Mouse (Mus musculus): ENCODE measurements around the gene Clcn1.

The Clcn1 gene

DNA sequence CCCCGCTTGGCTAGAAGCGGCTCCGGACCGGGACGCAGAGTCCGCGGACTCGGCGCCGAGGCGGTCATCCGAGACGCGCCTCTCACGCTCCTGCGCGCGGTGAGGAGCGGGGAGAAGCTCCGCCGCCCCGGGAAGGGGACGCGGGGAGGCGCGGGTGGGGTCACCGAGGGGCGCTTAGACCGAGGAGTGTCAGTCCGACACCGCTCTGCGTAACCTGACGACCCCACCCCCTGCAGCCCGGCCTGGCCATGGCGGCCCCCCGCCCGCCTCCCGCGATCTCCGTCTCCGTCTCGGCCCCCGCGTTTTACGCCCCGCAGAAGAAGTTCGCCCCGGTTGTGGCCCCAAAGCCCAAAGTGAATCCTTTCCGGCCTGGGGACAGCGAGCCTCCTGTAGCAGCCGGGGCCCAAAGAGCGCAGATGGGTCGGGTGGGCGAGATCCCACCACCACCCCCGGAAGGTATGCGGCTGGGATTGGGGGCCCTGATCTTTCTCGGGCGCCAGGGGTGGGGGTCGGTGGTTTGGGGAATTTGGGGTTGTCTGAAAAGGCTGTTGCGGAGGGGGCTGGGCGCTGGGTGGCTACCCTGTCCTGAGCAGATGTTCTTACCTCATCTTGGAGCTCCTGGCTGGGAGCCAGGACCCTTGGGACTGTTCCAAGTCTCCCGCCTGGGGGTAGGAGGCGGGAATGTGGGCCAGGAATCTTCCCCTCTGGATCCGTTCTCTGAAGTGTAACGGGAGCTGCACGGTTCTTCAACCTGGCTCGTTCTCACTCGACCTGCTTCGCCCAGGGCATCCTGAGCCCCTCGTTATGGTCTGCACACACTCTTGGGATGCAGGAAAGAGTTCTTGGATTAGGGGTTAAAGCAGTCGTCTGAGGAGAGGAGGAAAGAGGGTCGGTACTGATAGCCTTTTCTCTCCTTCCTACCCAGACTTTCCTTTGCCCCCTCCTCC, 63.8 kb downstream of the Clcn1 start:
- DNase-seq (ENCODE audit: low spot score): peak; percentile 74

DNA sequence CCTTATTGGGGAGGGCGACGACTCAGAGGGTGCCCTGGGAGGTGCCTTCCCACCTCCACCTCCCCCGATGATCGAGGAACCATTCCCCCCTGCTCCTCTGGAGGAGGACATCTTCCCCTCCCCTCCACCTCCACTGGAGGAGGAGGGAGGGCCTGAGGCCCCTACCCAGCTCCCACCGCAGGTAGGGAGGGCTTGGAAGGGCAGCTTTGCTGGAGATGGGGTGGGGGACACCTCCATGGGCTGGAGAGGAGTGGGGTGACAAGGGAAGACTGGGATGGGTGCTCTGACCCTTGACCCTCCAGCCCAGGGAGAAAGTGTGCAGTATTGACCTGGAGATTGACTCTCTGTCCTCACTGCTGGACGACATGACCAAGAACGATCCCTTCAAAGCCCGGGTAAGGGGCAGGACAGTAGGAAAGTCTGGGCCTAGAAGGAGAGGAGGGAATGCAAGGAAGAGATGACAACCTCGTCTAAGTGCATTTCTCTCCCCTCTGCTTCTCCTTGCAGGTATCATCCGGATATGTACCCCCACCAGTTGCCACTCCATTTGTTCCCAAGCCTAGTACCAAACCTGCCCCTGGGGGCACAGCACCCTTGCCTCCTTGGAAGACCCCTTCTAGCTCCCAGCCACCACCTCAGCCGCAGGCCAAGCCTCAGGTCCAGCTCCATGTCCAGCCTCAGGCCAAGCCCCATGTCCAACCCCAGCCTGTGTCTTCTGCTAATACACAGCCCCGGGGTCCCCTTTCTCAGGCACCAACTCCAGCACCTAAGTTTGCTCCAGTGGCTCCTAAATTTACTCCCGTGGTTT, 64.7 kb downstream of the Clcn1 start:
- no peak for DNase-seq (ENCODE audit: low spot score)

DNA sequence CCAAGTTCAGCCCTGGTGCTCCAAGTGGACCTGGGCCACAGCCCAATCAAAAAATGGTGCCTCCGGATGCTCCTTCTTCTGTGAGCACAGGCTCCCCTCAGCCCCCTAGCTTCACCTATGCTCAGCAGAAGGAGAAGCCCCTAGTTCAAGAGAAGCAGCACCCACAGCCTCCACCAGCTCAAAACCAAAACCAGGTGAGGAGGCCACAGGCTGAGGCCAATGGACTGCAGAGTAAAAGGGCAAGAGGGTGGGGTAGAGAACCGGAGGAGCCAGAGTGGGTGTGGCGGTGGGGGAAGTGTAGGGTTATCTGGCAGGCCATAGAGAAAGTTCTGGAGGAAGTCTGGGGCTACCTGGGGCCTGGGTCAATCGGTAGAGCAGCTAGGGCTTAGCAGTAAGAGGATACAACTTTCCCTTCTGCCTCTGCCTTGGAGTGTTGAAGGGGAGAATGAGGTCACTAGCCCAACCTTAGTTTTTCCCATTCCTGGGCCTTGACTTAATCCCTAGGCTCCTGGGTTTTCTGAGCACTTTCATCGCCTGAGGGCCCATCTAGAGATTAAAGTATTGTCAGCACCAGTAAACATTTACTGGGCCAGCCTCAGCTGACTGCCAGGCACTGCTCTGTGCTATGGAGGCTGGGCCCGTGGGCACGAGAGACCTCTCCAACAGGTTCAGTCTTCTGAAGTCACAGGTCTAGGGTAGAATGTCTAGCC, 65.4 kb downstream of the Clcn1 start:
- peak; percentile 53 for DNase-seq (ENCODE audit: low spot score)

DNA sequence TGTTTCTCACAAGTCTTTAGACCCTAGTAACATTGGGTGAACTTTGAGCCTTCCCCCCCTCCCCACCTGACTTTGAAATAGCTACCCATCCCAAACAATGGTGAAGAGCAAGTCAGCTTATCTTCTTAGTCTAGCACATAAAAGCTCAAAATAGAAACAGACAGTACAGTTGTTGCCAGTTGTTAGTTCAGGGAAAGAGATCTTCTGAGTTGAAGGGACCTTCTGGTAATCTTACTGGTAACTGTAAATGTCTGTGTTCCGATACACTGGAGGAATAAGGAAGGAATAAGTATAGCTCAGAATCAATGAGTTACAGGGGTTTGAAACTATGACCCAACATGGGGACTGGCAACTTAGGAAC, 66.0 kb downstream of the Clcn1 start:
- DNase-seq (ENCODE audit: low spot score): no peak

DNA sequence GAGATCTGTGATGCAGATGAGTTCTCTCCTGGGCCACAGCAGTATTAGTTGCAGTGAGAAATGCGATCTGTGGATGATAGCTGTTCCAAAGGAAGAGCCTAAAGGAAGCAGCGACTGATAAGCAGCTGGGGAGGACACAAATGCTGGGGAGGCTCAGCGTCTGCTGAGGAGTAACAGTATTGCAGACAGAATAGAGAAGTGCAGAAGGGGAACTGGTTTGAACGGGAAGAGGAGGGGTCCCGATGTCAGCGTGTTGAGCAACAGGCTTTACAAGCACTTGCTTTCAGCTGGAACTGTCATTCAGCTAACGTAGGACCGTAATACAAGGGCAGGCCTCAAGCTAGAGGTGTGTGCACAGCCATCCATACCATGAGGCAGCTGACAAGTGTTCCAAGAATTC, 66.7 kb downstream of the Clcn1 start:
- peak; percentile 58 for DNase-seq (ENCODE audit: low spot score)

DNA sequence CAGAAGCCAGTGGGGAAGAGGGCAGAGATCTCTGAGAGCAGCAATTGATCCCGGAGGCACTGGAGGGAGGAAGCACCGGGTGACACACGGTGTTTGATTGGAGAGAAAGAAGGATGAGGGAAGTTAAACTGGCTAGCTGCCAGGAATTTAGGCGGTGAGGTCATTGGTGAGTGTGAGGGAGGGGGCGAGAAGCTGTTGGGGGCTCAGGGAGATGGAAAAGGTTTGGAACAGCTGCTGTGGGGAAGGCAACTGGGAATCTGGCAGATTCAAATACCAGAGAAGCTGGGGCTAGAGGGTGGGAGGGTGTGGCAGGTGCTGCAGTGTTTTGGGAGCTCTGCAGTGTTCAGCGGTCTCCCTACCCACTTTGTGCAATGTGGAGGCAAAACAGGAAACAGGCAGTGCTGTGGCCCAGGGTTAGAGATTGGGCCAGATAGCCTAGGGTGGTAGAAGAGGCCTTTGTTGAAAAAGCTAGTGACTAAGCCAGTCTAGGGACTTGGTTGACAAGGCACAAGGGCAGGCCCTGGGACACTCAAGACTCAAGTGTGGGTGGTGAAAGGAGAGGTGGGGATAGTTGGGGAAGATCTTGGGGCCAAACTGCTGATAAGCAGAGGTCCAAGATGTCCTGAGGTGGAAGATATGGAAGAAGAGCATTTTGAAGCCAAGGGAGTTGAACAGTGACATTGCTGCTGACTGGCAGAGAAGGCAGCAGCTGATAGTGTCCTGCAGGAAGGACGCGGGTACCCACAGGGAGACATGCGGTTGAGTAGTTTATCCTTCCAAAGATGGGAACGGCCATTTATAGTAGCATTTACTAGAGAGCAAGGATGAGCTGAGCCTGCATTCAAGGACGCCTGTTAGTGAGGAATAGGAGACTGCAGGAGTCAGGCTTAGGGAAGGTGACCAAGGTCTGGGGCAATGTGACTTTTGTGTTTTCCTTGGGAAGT, 67.9 kb downstream of the Clcn1 start:
- peak; percentile 43 for DNase-seq (ENCODE audit: low spot score)

DNA sequence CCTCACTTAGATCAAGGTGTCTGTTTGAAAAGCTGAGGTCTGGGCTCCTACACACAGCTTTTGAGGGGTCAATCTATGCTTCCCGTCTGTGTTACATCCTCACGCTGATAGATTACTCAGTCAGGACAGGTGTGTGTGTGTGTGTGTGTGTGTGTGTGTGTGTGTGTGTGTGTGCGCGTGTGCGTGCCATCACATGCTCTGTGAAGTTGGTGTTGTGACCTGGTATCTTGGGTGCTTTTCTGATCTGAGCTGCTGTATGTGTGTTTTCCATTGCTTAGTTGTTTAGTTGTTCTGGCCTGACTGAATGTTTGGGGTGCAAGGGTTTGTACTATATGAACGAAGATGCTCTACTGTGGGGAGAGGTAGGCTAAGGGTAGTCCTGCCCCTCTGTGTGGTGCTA, 68.9 kb downstream of the Clcn1 start:
- no peak for DNase-seq (ENCODE audit: low spot score)

DNA sequence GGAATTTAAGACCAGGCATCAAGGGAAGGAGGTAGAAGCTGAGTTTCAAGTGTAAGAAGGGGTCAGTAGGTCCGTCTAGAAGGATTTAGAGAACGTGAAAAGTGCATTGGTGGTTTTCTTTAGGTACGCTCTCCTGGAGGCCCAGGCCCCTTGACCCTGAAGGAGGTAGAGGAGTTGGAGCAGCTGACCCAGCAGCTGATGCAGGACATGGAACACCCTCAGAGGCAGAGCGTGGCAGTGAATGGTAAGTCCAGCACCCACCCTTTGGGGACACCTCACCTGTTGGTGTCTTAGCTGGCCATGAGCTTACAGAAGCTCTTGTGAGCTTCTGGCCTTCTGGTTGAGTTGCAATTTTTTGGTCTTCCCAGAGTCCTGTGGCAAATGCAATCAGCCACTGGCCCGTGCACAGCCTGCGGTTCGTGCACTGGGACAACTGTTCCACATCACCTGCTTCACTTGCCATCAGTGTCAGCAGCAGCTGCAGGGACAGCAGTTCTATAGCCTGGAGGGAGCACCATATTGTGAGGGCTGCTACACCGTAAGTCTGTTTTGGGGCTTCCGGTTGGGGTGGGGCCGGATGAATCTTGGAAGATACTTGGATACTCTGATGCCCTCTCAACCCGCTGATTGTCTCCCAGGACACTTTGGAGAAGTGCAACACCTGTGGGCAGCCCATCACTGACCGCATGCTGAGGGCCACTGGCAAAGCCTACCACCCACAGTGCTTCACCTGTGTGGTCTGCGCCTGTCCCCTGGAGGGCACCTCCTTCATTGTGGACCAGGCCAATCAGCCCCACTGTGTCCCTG, 69.5 kb downstream of the Clcn1 start:
- no peak for DNase-seq (ENCODE audit: low spot score)

DNA sequence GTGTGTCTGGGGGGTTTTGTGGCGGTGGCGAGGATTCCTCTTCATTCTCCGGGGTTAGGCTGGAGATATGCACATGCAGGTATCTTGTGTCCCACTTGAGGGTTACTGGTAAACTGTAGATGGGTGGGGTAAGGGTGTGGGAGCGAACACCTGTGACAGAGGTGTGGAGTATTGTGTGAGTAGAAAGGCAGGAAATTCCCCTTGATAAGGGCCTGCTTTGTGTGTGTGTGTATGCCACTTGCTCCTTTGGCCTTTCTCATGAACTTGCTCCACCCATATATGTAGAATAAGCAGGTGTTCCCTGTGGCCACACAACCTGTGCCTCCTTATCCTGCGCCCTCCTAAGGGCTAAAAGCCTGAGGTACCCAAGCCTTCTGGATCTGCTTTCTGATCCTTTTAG, 70.4 kb downstream of the Clcn1 start:
- DNase-seq (ENCODE audit: low spot score): no peak

DNA sequence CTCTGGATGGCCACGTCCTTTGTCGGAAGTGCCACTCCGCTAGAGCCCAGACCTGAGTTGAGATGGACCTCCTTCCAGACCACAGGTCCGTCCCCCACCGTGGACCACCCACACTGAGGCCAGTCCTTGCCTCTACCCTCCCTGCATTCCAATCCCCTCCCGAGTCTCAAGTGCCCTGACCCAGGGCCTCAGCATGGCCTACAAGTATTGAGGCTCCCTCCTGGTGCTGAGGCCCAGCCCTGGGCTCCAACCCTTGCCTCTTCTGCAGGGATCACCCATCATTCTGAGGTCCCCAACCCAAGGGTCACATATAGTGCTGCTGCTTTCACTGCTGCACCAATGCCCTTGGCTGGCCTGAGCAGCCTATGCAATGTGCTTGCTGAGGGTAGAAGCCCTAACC, 71.4 kb downstream of the Clcn1 start:
- no peak for DNase-seq (ENCODE audit: low spot score)

DNA sequence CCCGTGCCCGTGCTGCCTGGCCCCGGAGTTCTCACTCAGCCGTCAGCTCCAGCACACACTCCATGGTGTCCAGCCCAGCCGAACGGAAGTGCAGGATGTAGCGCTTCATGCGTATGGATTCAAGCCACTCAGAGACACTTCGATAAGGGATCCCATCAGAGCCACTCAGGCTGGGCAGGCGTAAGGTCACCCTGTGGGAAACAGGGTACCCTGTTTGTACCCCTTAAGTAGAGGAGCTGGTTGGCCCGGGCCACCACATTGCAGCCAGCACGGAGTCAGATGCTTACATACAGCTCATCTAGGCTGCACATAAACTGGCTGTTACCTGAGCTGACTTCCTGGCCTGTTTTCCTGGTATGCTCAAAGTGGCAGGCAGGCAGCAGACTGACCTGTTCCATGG, 72.4 kb downstream of the Clcn1 start:
- no peak for DNase-seq (ENCODE audit: low spot score)

DNA sequence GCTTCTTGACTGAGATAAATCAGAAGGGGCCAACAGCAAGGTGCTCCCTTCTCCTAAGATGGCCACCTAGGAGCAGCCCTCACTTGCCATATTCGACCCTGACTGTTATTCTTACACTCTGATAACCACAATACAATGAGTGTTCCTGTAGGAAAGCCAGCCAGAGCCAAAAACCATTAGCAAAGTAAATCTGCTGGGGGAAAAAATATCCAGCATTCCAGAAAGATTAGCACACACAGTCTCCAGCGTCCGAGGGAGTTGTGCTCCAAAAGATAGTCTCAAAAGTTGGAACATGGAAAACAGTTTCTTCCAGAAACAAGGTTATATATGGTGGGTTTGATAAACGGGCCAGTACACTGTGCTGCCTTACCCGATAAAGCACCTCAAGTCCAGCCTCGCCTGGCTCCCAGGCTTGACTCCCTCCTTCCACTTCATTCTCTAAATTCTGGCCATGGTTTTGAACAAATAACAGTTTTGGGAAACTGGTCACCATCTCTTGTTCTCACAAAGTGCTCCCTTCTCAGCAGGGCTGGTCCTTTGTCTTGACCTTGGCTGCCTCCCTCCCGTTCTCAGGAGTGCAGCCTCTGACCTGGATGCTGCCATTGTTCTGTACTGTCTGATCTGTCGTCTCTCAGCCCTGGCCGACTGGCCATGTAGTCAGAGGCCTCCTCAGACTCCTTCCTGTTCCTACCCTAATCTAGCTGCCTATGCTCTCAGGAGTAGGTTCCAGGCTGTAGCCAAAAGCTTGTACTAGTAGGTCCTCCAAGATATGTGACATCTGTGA, 73.1 kb downstream of the Clcn1 start:
- no peak for DNase-seq (ENCODE audit: low spot score)

DNA sequence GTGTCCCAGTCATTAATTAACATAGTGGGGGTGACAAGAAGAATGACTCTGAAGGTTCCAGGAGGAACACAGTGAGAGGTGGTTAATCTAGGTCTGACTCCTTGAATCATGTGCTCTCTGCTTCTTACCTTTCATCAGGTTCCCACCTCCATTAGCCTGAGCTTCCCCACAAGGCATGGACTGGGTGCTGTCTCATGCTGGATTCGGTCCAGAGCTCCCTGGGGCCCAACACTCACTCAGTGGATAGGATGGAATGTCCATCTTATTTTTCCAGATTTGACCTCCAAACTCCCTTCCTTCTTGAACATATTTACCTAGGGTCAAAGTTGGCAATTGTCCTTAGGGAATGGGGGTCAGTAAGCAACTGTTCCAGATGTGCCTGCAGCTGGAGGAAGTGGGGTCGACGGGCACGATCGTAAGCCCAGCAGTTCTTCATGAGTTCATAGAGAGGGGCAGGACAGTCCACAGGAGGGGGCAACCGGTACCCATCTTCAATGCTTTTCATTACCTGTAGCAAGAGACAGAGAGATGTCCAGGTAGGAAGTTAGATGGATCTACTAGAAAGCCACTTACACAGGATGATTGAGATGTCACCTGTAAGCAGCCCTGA, 73.9 kb downstream of the Clcn1 start:
- no peak for DNase-seq (ENCODE audit: low spot score)

DNA sequence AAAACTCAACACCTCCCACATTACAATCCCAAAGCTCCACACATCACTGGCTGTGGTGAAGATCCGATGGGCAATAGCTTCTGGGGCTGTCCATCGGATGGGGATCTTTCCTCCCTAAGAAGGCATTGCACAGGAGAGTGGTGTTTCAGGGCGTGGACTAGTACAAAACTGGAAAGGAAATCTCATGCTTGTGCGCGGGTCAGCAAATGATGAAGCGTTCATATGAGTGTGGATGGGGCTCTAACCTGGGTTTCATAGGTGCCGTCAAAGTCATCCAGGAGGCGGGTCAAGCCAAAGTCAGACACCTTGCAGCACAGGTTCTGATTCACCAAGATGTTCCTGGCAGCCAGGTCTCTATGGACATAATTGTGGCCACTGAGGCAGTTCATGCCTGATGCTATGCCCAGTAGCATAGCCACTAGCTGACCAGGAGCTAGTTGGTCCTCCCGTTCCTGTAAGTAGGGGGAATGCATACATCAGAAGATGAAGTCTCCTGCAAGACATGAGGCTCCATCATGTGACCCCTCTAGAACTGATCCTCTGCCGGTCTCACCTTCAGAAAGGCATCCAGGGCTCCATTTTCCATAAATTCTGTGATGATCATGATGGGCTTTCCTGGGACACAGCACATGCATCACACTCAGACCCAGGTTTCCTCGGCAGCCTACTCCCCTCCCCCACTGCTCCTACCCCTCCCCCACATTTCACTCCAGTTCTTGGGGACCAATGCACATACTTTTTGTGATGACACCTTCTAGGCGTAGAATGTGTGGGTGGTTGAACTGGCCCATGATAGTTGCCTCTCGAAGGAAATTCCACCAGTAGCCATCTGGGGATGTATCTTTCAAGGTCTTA, 74.8 kb downstream of the Clcn1 start:
- no peak for DNase-seq (ENCODE audit: low spot score)

DNA sequence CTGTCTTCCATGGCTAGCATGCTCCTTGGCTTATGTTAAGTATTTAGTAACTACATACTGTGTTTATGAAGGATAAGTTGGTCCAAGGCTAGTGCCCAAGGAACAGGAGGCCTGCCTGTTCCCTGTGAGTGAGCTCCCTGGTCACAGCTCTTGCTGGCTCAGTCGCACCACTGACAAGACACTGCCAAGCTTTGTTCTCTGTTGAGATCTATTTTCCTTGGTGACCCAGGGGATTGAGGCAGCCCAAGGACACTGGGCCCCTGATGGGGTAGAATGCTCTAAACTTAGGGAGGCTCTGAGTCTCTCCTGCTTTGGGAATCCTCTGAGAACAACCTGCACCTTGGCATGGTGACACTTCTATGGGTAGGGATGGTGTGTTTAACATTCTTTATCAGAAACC, 75.6 kb downstream of the Clcn1 start:
- DNase-seq (ENCODE audit: low spot score): no peak

DNA sequence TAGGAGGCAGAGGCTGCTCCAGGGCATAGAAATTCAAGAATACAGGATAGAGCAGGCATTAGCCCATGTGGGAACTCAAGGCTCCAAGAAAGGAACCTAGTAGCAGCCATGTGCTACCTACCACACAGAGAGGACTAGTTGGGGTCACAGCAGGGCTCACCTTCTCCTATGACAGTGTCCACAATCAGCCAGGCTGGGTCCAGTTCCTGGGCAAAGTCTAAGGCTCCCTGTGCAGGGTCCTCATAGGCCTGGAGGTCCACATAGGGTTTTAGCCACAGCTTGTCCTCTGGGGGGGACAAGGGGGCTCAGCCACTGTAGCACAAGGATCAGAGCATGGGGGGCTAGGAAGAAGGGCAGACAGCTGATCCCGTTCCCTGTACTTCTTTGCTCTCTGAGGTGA, 76.0 kb downstream of the Clcn1 start:
- DNase-seq (ENCODE audit: low spot score): no peak

DNA sequence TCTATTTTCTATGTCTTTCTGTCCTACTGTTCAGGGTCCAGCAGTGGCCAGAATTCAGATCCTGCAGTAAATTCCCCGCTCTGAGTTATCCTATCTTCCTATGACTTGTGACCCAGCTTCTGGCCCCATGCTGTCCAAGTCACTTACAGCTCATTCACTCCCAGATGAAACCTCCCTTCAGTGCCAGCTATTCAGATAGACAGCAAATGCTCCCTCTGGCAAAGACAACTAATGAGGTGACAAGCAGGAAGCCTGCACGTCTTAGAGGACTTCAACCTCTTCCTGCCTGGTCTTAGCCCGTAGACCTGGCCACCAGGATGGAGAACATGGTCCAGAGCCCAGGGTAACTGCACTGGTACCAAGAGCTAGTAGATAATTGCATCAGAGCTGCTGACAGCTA, 76.5 kb downstream of the Clcn1 start:
- peak; percentile 56 for DNase-seq (ENCODE audit: low spot score)

DNA sequence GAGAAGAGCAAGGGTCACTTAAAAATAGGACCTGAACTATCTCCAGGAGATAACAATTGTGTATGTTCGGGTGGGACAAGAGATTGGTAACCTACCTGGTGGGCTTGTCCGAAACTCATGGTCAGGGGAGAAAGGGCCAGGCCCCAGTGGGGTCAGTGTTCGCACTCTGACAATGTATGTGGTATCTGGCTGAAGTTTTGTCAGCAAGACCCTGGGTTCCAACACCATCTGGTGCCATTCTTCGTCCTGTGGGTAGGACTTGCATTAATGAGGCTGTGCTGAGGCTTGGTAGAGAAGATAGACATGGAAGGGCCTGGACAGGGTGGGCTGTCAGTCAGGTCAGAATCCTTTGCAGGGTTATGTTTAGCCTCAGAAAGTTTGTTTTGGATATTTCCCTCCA, 77.6 kb downstream of the Clcn1 start:
- DNase-seq (ENCODE audit: low spot score): no peak
